Mouse (Mus musculus) bone marrow macrophage, adult 2 months (primary cell): ENCODE results near the gene Ccdc102a. TPM values are rescaled to one million over a fixed set of nuclear protein-coding genes. Genes with fewer than 3 reads are reported as not detected.

Source experiments
- H3K27ac ChIP-seq: 2 replicates; pipeline ENCODE4 v1.5.1; 2012; ENCODE audit warnings: low read depth, low read length; ENCODE audit not compliant: insufficient read depth
- H3K4me1 ChIP-seq: 2 replicates; pipeline ENCODE4 v1.6.1; 2012; ENCODE audit warnings: low read length; ENCODE audit not compliant: control insufficient read depth, insufficient read depth
- H3K4me3 ChIP-seq: 2 replicates; pipeline ENCODE4 v1.5.1; 2012; ENCODE audit warnings: mild to moderate bottlenecking, low read length, moderate library complexity; ENCODE audit not compliant: insufficient read depth
- CTCF ChIP-seq: IDR thresholded peaks from 2 replicates; pipeline ENCODE4 v1.5.1; 2012; ENCODE audit warnings: low read depth, mild to moderate bottlenecking, low read length, moderate library complexity
- POLR2A ChIP-seq: IDR thresholded peaks from 2 replicates; pipeline ENCODE4 v1.6.1; 2012; ENCODE audit warnings: mild to moderate bottlenecking, low read depth, low read length, borderline replicate concordance
- polyA plus RNA-seq: library from polyadenylated mRNA; stranded (reverse); fragments of >200 nt; gene quantifications from 2 replicates; pipeline ENCODE4 v1.2.4, GENCODE M21; 2012; ENCODE audit not compliant: missing spikeins, insufficient read depth, insufficient read length

Gene Ccdc102a
- polyA plus RNA-seq, 1 experiment = not detected

- TF ChIP-seq POLR2A (no peak), CTCF (peak; percentile 64)
- Histone ChIP-seq H3K4me3 (no peak overlapping the region), H3K27ac (no peak overlapping the region), H3K4me1 (no peaks in the 10 kb centered on the region)
Observed at GRCm38 (mm10) chr8:94908847-94909246, 9.1 kb downstream of the Ccdc102a start.

DNA sequence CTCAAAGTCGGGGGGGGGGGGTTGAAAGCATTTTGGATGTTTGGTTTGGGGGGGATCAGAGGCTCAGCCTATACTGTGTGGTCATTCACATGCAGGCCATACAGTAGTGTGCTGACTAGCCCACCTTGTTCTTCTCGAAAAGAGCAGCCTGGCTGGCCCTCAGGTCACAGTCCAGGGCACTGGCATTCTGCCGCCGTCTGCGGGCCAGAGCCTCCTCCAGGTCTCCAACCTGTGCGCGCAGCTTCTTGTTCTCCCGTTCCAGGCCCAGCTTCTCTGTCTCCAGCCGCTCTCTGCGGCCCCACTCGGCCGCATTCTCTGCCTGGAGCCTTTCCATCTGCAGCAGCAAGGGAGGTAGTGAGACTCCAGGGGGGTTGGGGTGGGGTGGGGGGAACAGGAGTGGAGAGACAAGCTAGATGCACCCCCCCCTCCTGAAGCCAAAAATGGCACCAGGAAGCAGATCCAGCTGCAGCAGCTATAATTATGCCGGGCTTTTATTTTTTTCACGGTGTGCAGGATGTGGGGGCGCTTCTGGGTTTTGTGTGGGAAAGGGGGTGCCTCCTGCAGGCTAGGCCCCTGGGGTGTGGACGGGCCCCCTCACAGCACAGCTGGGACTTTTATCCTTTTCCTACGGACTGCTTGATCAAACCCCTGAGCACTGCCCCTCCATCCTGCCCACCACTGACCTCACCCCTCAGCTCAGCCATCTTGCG lies 10.2 kb downstream of the Ccdc102a start:
- no peak overlapping the region for H3K27ac ChIP-seq
- H3K4me3 ChIP-seq = no peak overlapping the region
- no peaks in the 10 kb centered on the region for H3K4me1 ChIP-seq
- TF ChIP-seq POLR2A (no peak), CTCF (no peak)

DNA sequence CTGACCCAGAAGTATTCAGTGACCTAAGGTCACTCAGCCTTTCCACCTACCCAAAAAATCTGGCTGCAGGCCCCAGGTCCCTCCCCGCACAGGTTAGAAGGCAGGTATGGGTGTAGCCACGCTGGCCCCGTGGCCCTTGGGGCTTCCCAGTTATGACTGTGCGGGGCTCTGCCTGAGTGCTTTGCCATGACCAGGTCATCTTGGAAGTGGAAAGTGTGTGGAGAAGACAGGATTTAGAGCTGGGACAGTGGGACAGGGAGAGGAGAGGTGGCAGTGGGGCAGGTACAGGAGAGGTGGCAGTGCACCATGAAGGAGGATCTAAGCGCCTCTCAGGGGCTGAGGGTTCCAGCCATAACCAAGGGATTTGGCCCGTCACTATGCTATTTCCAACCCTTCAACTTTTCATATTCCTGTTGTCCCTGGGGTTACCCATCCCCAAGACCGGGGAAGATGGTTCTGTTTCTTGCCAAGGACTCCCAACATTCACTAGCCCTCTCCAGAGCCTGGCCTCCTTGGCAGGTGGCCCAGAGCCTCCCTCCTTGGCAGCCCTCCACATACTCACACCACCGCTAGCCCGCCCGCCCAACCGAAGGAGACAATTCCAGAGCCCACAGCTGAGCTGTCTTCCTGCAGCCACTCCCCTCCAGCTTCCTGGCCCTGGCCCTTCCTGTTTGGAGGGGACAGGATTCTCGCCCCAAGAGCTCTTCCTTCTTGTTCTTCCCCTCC lies 13.3 kb downstream of the Ccdc102a start:
- no peak for TF ChIP-seq POLR2A
- TF ChIP-seq CTCF = no peak
- Histone ChIP-seq H3K27ac (no peak overlapping the region), H3K4me3 (no peak overlapping the region), H3K4me1 (no peaks in the 10 kb centered on the region)

GRCm38 (mm10) chr8:94903709-94904108 lies 14.2 kb downstream of the Ccdc102a start:
- TF ChIP-seq CTCF = no peak
- TF ChIP-seq POLR2A = no peak
- Histone ChIP-seq H3K4me1 (no peaks in the 10 kb centered on the region), H3K4me3 (no peak overlapping the region), H3K27ac (no peak overlapping the region)

GRCm38 (mm10) chr8:94901031-94901430 lies 16.9 kb downstream of the Ccdc102a start:
- no peak overlapping the region for H3K4me3 ChIP-seq
- H3K27ac ChIP-seq = no peak overlapping the region
- H3K4me1 ChIP-seq = no peaks in the 10 kb centered on the region
- TF ChIP-seq POLR2A (no peak), CTCF (no peak)

DNA sequence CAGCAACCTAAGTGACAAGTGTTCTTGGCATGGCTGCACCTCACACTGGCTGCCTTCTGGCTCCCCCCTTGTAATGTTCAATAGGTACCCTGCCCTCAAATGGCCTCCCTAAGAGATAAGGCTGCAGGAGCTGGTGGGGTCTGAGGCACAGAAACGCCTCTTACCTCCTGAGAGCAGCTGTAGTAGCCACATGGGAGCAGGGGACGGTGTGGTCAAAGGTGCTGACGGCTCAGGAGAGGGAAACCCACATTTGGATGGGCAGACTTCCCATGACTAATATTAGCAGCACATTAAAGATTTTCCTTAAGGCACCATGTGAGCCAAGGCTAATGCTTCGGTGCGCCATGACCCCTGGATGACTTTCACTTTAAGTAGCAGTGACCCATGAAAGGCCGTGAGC lies 17.3 kb downstream of the Ccdc102a start:
- TF ChIP-seq POLR2A = no peak
- TF ChIP-seq CTCF = no peak
- Histone ChIP-seq H3K4me1 (no peaks in the 10 kb centered on the region), H3K27ac (no peak overlapping the region), H3K4me3 (no peak overlapping the region)

DNA sequence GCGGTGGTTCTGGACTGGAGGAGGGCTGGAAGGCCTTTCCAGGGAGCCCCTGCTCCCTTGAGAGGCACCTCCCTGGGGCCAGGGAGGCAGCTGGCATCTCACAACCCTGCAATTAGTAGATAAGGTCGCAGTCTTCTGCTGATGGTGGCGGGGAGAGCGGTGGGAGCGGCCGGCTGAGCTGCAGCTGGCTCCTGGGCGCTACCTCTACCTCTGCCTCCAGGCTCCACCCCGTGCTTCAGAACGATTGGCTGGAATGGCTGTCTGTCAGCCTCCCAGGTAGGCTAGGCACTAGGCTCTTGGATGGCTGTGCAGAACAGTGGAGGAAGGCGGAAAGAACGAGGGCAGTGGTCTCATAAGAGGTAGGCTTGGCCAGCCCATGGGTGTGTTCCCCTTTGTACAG lies 18.6 kb downstream of the Ccdc102a start:
- Histone ChIP-seq H3K27ac (no peak overlapping the region), H3K4me1 (no peaks in the 10 kb centered on the region), H3K4me3 (no peak overlapping the region)
- TF ChIP-seq CTCF = no peak
- TF ChIP-seq POLR2A = no peak

GRCm38 (mm10) chr8:94892917-94893316 lies 25.0 kb downstream of the Ccdc102a start:
- Histone ChIP-seq H3K4me3 (no peak overlapping the region), H3K4me1 (no peaks in the 10 kb centered on the region), H3K27ac (no peak overlapping the region)
- TF ChIP-seq CTCF = no peak
- no peak for TF ChIP-seq POLR2A

- Histone ChIP-seq H3K4me3 (no peak overlapping the region), H3K27ac (no peak overlapping the region), H3K4me1 (no peaks in the 10 kb centered on the region)
- TF ChIP-seq CTCF (no peak), POLR2A (no peak)
Observed at GRCm38 (mm10) chr8:94888383-94889036, 29.4 kb downstream of the Ccdc102a start.

GRCm38 (mm10) chr8:94880742-94881141 lies 37.2 kb downstream of the Ccdc102a start:
- TF ChIP-seq CTCF = no peak
- no peak for TF ChIP-seq POLR2A
- 0 out of 2 replicates have a peak, but pooled peaks cover 4% of the 10 kb centered on the region for H3K4me1 ChIP-seq
- H3K27ac ChIP-seq = no peak overlapping the region
- H3K4me3 ChIP-seq = no peak overlapping the region
